Mouse (Mus musculus): Measurements from ENCODE around the gene Fbxw18. TPM values are rescaled to one million over a fixed set of nuclear protein-coding genes. Genes with fewer than 3 reads are reported as not detected.

Gene Fbxw18
- polyA plus RNA-seq (2015; fragmentation: Nextera tagmentation; extraction: Ambion mirVana): 0.07 TPM in 1 of 2 replicates, not detected in the other

DNA sequence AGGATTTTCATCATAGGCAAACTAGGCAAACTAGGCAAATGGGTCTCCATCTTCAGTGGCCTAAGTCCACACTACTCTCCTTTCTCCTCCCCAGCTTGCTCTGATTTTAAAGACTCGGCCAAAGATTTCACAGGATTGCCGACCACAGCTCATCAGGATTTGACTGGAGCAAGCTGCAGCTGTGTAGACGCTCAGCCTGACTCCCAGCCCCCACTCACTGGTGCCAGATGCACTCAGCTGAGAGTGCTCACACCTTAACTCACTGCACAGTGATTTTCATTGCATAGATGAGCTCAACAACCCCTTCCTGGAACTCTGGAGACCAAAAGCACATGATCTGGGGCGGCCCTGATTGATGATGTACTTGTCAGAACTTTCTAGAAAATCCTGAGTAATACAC, at the start of gene Fbxw18:
Gene Fbxw18 (minus strand): TSS at position 101 of the 400 bp plus-strand sequence.

GRCm38 (mm10) chr9:109745989-109746388, 43.5 kb upstream of the Fbxw18 start, which contains the start of gene Fbxw26:
TSS of gene Fbxw26 (minus strand) at chr9:109746089.

GRCm38 (mm10) chr9:109664552-109664951, 37.9 kb downstream of the Fbxw18 start, which contains the start of gene Fbxw25:
TSS of gene Fbxw25 (minus strand) at chr9:109664652.

Other genes with a start within 250 kb of the Fbxw18 start
- gene Fbxw19, start 206.8 kb downstream of the Fbxw18 start, polyA plus RNA-seq (2015; fragmentation: Nextera tagmentation; extraction: Ambion mirVana): not detected in 2 replicates
- gene Fbxw15, start 134.4 kb downstream of the Fbxw18 start, polyA plus RNA-seq (2015; fragmentation: Nextera tagmentation; extraction: Ambion mirVana): not detected in 2 replicates
- gene Fbxw24, start 76.6 kb downstream of the Fbxw18 start, polyA plus RNA-seq (2015; fragmentation: Nextera tagmentation; extraction: Ambion mirVana): not detected in 2 replicates
- gene Fbxw25, start 38.0 kb downstream of the Fbxw18 start, polyA plus RNA-seq (2015; fragmentation: Nextera tagmentation; extraction: Ambion mirVana): not detected in 2 replicates
- gene Fbxw26, start 43.4 kb upstream of the Fbxw18 start, polyA plus RNA-seq (2015; fragmentation: Nextera tagmentation; extraction: Ambion mirVana): not detected in 2 replicates
- not detected in 2 replicates for gene Fbxw27, start 88.0 kb upstream of the Fbxw18 start, polyA plus RNA-seq (2015; fragmentation: Nextera tagmentation; extraction: Ambion mirVana)
- not detected in 2 replicates for gene Spink8, start 109.6 kb upstream of the Fbxw18 start, polyA plus RNA-seq (2015; fragmentation: Nextera tagmentation; extraction: Ambion mirVana)
- 35.6 and 37.5 TPM in 2 replicates for gene Nme6, start 130.0 kb upstream of the Fbxw18 start, polyA plus RNA-seq (2015; fragmentation: Nextera tagmentation; extraction: Ambion mirVana)
- gene Camp, start 146.9 kb upstream of the Fbxw18 start, polyA plus RNA-seq (2015; fragmentation: Nextera tagmentation; extraction: Ambion mirVana): 566 and 796 TPM in 2 replicates
- 18.3 and 18.7 TPM in 2 replicates for gene Cdc25a, start 172.9 kb upstream of the Fbxw18 start, polyA plus RNA-seq (2015; fragmentation: Nextera tagmentation; extraction: Ambion mirVana)
- 14.4 and 17.3 TPM in 2 replicates for gene Map4, start 228.8 kb upstream of the Fbxw18 start, polyA plus RNA-seq (2015; fragmentation: Nextera tagmentation; extraction: Ambion mirVana)